Mouse (Mus musculus): ENCODE measurements around the gene Emsy. TPM values are rescaled to one million over a fixed set of nuclear protein-coding genes. Genes with fewer than 3 reads are reported as not detected.

The Emsy gene
- total and polyA plus RNA-seq, 3 experiments = 12.3 to 25.2 (median 14.6) TPM

GRCm38 (mm10) chr7:98561556-98562164 lies 94.9 kb downstream of the Emsy start:
- in situ Hi-C loops (cut with MboI; ENCODE audit: low pct_ligation_motif_present, low pct_unique_long_range_greater_than_20kb, low sequenced_read_pairs) = no loop called here
- no peak for DNase-seq (ENCODE audit: extremely low read depth)
- H3K27ac ChIP-seq (ENCODE audit: insufficient read depth, low read depth) = no peak overlapping the region
- H3K4me3 ChIP-seq (replicated peaks in 1 of 3; ENCODE audit: low read depth in 2 of 3, low read length in 2 of 3, poor library complexity in 1 of 3) = no peak overlapping the region
- no peak overlapping the region for H3K4me2 ChIP-seq (ENCODE audit: insufficient read depth, low read depth, poor library complexity, severe bottlenecking)
- dilution Hi-C loops (cut with MboI; ENCODE audit: extremely low pct_ligation_motif_present, extremely low pct_unique_long_range_greater_than_20kb, low sequenced_read_pairs) = no loop called here
- no peaks in the 10 kb centered on the region for H3K27me3 ChIP-seq (replicated peaks)
- peaks cover 14 to 50% of the 10 kb centered on the region in 2 experiments for H3K4me1 ChIP-seq (ENCODE audit: control insufficient read depth in 1 of 2, insufficient read depth in 2 of 2)
- TF ChIP-seq CHD2 (IDR thresholded peaks at IDR 0.05; ENCODE audit: low read length) = no peak
- TF ChIP-seq SIN3A (IDR thresholded peaks at IDR 0.05; ENCODE audit: low read length) = no peak
- TF ChIP-seq JUND (conservative IDR thresholded peaks at IDR 0.05; ENCODE audit: low read depth, low read length) = no peak
- TF ChIP-seq RAD21 (IDR thresholded peaks at IDR 0.05; ENCODE audit: low read depth, low read length) = no peak
- TF ChIP-seq SMC3 (IDR thresholded peaks at IDR 0.05; ENCODE audit: low read depth, low read length) = no peak
- no peak for TF ChIP-seq MAZ (IDR thresholded peaks at IDR 0.05; ENCODE audit: low read depth, low read length)
- TF ChIP-seq UBTF (IDR thresholded peaks at IDR 0.05; ENCODE audit: low read depth, low read length) = no peak
- no peak for TF ChIP-seq ZNF384 (IDR thresholded peaks at IDR 0.05; ENCODE audit: low read depth, low read length)
- no peak for TF ChIP-seq HCFC1 (IDR thresholded peaks at IDR 0.05; ENCODE audit: low read depth, low read length)
- no peak for TF ChIP-seq CHD1 (IDR thresholded peaks at IDR 0.05; ENCODE audit: low read depth, low read length)
- TF ChIP-seq EP300 (IDR thresholded peaks at IDR 0.05; ENCODE audit: low read length) = no peak
- no peak for TF ChIP-seq BHLHE40 (IDR thresholded peaks at IDR 0.05; ENCODE audit: low read depth, low read length)
- TF ChIP-seq CTCF (conservative IDR thresholded peaks at IDR 0.05 in 1 of 2, IDR thresholded peaks at IDR 0.05 in 1 of 2; ENCODE audit: low read depth in 2 of 2, low read length in 2 of 2) = no peak
- TF ChIP-seq RCOR1 (conservative IDR thresholded peaks at IDR 0.05; ENCODE audit: low read depth, low read length) = no peak
- no peak for TF ChIP-seq NRF1 (IDR thresholded peaks at IDR 0.05; ENCODE audit: low read depth, low read length)
- no peak for TF ChIP-seq MEF2A (IDR thresholded peaks at IDR 0.05; ENCODE audit: borderline replicate concordance, low read depth, low read length)
- no peak for TF ChIP-seq ZMIZ1 (IDR thresholded peaks at IDR 0.05; ENCODE audit: low read depth, low read length)
- no peak for TF ChIP-seq MAFK (IDR thresholded peaks at IDR 0.05; ENCODE audit: insufficient replicate concordance, low read length)
- no peaks in the 10 kb centered on the region for H3K79me2 ChIP-seq (replicated peaks; ENCODE audit: control insufficient read depth, extremely low read depth, insufficient read depth, poor library complexity, severe bottlenecking)
- H3K9me3 ChIP-seq (replicated peaks; ENCODE audit: low read length) = no peaks in the 10 kb centered on the region
- no peak overlapping the region for H3K9ac ChIP-seq (ENCODE audit: insufficient read depth, low read depth)
- no peaks in the 10 kb centered on the region for H3K36me3 ChIP-seq (replicated peaks in 1 of 2; ENCODE audit: control insufficient read depth in 1 of 2, insufficient read depth in 1 of 2, low read length in 1 of 2)

- in situ Hi-C loops (cut with MboI; ENCODE audit: low pct_ligation_motif_present, low pct_unique_long_range_greater_than_20kb, low sequenced_read_pairs) (no loop called here), dilution Hi-C loops (cut with MboI; ENCODE audit: extremely low pct_ligation_motif_present, extremely low pct_unique_long_range_greater_than_20kb, low sequenced_read_pairs) (no loop called here)
- Histone ChIP-seq H3K36me3 (replicated peaks in 1 of 2; ENCODE audit: control insufficient read depth in 1 of 2, insufficient read depth in 1 of 2, low read length in 1 of 2) (no peaks in the 10 kb centered on the region), H3K79me2 (replicated peaks; ENCODE audit: control insufficient read depth, extremely low read depth, insufficient read depth, poor library complexity, severe bottlenecking) (no peaks in the 10 kb centered on the region), H3K9ac (ENCODE audit: insufficient read depth, low read depth) (no peak overlapping the region), H3K4me3 (replicated peaks in 1 of 3; ENCODE audit: low read depth in 2 of 3, low read length in 2 of 3, poor library complexity in 1 of 3) (no peak overlapping the region), H3K9me3 (replicated peaks; ENCODE audit: low read length) (no peaks in the 10 kb centered on the region), H3K27ac (ENCODE audit: insufficient read depth, low read depth) (no peak overlapping the region), H3K4me1 (ENCODE audit: control insufficient read depth in 1 of 2, insufficient read depth in 2 of 2) (peaks cover 12 to 35% of the 10 kb centered on the region in 2 experiments), H3K27me3 (replicated peaks) (no peaks in the 10 kb centered on the region), H3K4me2 (ENCODE audit: insufficient read depth, low read depth, poor library complexity, severe bottlenecking) (no peak overlapping the region)
- DNase-seq (ENCODE audit: extremely low read depth) = peak; percentile 15
- TF ChIP-seq NELFE (IDR thresholded peaks at IDR 0.05; ENCODE audit: low read depth, low read length) = no peak
- TF ChIP-seq HCFC1 (IDR thresholded peaks at IDR 0.05; ENCODE audit: low read depth, low read length) = no peak
- no peak for TF ChIP-seq ELF1 (IDR thresholded peaks at IDR 0.05; ENCODE audit: low read depth, low read length)
- TF ChIP-seq ZKSCAN1 (IDR thresholded peaks at IDR 0.05; ENCODE audit: borderline replicate concordance, low read depth, low read length) = no peak
- no peak for TF ChIP-seq GABPA (IDR thresholded peaks at IDR 0.05; ENCODE audit: insufficient replicate concordance, low read depth, low read length)
- TF ChIP-seq PAX5 (IDR thresholded peaks at IDR 0.05; ENCODE audit: low read length) = no peak
- no peak for TF ChIP-seq POLR2A (IDR thresholded peaks at IDR 0.05; ENCODE audit: low read depth, low read length)
- no peak for TF ChIP-seq MXI1 (IDR thresholded peaks at IDR 0.05; ENCODE audit: low read depth, low read length)
- TF ChIP-seq MAX (IDR thresholded peaks at IDR 0.05; ENCODE audit: low read length) = no peak
- TF ChIP-seq JUN (IDR thresholded peaks at IDR 0.05; ENCODE audit: insufficient read depth, low read depth, low read length) = no peak
- TF ChIP-seq EP300 (IDR thresholded peaks at IDR 0.05; ENCODE audit: low read length) = peak; percentile 21; the same call in 1 of the 2 replicates
- TF ChIP-seq ETS1 (conservative IDR thresholded peaks at IDR 0.05; ENCODE audit: low read depth, low read length) = peak; percentile 25; the same call in 1 of the 2 replicates
- no peak for TF ChIP-seq CTCF (conservative IDR thresholded peaks at IDR 0.05 in 1 of 2, IDR thresholded peaks at IDR 0.05 in 1 of 2; ENCODE audit: low read depth in 2 of 2, low read length in 2 of 2)
- no peak for TF ChIP-seq ZC3H11A (IDR thresholded peaks at IDR 0.05; ENCODE audit: low read depth, low read length)
- TF ChIP-seq SMC3 (IDR thresholded peaks at IDR 0.05; ENCODE audit: low read depth, low read length) = no peak
Observed at GRCm38 (mm10) chr7:98558128-98558921, 98.3 kb downstream of the Emsy start.

All from CH12.LX (cell line).